Mouse (Mus musculus): ENCODE results near the gene Ndufaf4.
A peak's percentile ranks its signal among the peaks of the same experiment; 100 is the strongest.
"Not testable (repeated sequence)": the region's sequence is repeated elsewhere in the genome, so short reads cannot be mapped to it uniquely, and the experiment has no call there.

Ndufaf4 gene

GRCm38 (mm10) chr4:24897851-24898515, at the start of gene Ndufaf4:
Gene Ndufaf4, plus strand, starts transcription at chr4:24898083.
- peak; percentile 93 for DNase-seq (ENCODE audit: low read depth, low spot score)

GRCm38 (mm10) chr4:24850401-24851325, 47.2 kb upstream of the Ndufaf4 start, which contains the start of gene Klhl32:
Gene Klhl32, minus strand, starts transcription at chr4:24851124.
- peak; percentile 17 for DNase-seq (ENCODE audit: low read depth, low spot score)

GRCm38 (mm10) chr4:24865691-24866090, 32.2 kb upstream of the Ndufaf4 start:
- no peak for DNase-seq (ENCODE audit: low read depth, low spot score)

GRCm38 (mm10) chr4:24869230-24869629, 28.7 kb upstream of the Ndufaf4 start:
- no peak for DNase-seq (ENCODE audit: low read depth, low spot score)

GRCm38 (mm10) chr4:24889386-24889785, 8.5 kb upstream of the Ndufaf4 start:
- not testable (repeated sequence) for DNase-seq (ENCODE audit: low read depth, low spot score)

- DNase-seq (ENCODE audit: low read depth, low spot score): not testable (repeated sequence)
These were observed 5.6 kb upstream of the Ndufaf4 start for GRCm38 (mm10) chr4:24892293-24892692.

GRCm38 (mm10) chr4:24894625-24895024, 3.3 kb upstream of the Ndufaf4 start:
- DNase-seq (ENCODE audit: low read depth, low spot score): no peak

- peak; percentile 48 for DNase-seq (ENCODE audit: low read depth, low spot score)
These were observed 1.1 kb upstream of the Ndufaf4 start for GRCm38 (mm10) chr4:24896829-24897228.

- no peak for DNase-seq (ENCODE audit: low read depth, low spot score)
These were observed 532 bp upstream of the Ndufaf4 start for GRCm38 (mm10) chr4:24897351-24897750.

GRCm38 (mm10) chr4:24898636-24899035, 753 bp downstream of the Ndufaf4 start:
- peak; percentile 19 for DNase-seq (ENCODE audit: low read depth, low spot score)

- peak; percentile 10 for DNase-seq (ENCODE audit: low read depth, low spot score)
These were observed 1.3 kb downstream of the Ndufaf4 start for GRCm38 (mm10) chr4:24899146-24899545.

- DNase-seq (ENCODE audit: low read depth, low spot score): no peak
These were observed 9.9 kb downstream of the Ndufaf4 start for GRCm38 (mm10) chr4:24907745-24908144.

- DNase-seq (ENCODE audit: low read depth, low spot score): no peak
These were observed 17.7 kb downstream of the Ndufaf4 start for GRCm38 (mm10) chr4:24915631-24916030.

- DNase-seq (ENCODE audit: low read depth, low spot score): no peak
These were observed 22.2 kb downstream of the Ndufaf4 start for GRCm38 (mm10) chr4:24920006-24920577.

GRCm38 (mm10) chr4:24924726-24925125, 26.8 kb downstream of the Ndufaf4 start:
- DNase-seq (ENCODE audit: low read depth, low spot score): no peak

- no peak for DNase-seq (ENCODE audit: low read depth, low spot score)
These were observed 30.4 kb downstream of the Ndufaf4 start for GRCm38 (mm10) chr4:24928260-24928780.

- no peak for DNase-seq (ENCODE audit: low read depth, low spot score)
These were observed 31.0 kb downstream of the Ndufaf4 start for GRCm38 (mm10) chr4:24928926-24929325.

- no peak for DNase-seq (ENCODE audit: low read depth, low spot score)
These were observed 45.0 kb downstream of the Ndufaf4 start for GRCm38 (mm10) chr4:24942728-24943424.

Data from CD4-positive helper T cell, adult 2 months (primary cell).